Mouse (Mus musculus) bone marrow, adult 2 months (tissue): ENCODE data around the gene Cep83. TPM values are rescaled to one million over a fixed set of nuclear protein-coding genes. Genes with fewer than 3 reads are reported as not detected.
"Not testable (repeated sequence)": the region's sequence is repeated elsewhere in the genome, so short reads cannot be mapped to it uniquely, and the experiment has no call there.

Experiments used
- H3K27ac ChIP-seq: fragments of 200-500 bp; 2 replicates; pipeline ENCODE4 v1.5.1; 2012; ENCODE audit warnings: low read depth, mild to moderate bottlenecking, control low read depth, inconsistent platforms, low read length; ENCODE audit not compliant: control insufficient read depth, poor library complexity, insufficient read depth
- H3K4me1 ChIP-seq: fragments of 200-500 bp; 2 replicates; pipeline ENCODE4 v1.6.1; 2011; ENCODE audit warnings: low read length; ENCODE audit not compliant: control insufficient read depth, insufficient read depth
- H3K4me3 ChIP-seq: fragments of 200-500 bp; replicated peaks from 2 replicates; pipeline ENCODE3; 2011; ENCODE audit warnings: mild to moderate bottlenecking, low read depth, low read length, control low read depth; ENCODE audit not compliant: control insufficient read depth
- CTCF ChIP-seq: fragments of 200-500 bp; IDR thresholded peaks from 2 replicates; pipeline ENCODE4 v1.5.1; 2011; ENCODE audit warnings: low read length, control low read depth; ENCODE audit not compliant: control insufficient read depth, insufficient read depth
- POLR2A ChIP-seq: fragments of 200-500 bp; IDR thresholded peaks from 2 replicates; pipeline ENCODE4 v1.6.1; 2011; ENCODE audit warnings: low read depth, mild to moderate bottlenecking, control low read depth, low read length, borderline replicate concordance; ENCODE audit not compliant: control insufficient read depth
- WGBS: fragments of 180-500 bp; shearing (Covaris S2); methylation state at CpG from one replicate; pipeline ENCODE4 v1.1.7; 2018; 5-methylcytosine and 5-hydroxymethylcytosine counted together
- polyA plus RNA-seq: library from polyadenylated mRNA; stranded (reverse); fragments of >200 nt; gene quantifications from 2 replicates; pipeline ENCODE4 v1.2.4, GENCODE M21; 2011; ENCODE audit warnings: low replicate concordance; ENCODE audit not compliant: missing spikeins, insufficient read depth, insufficient read length

The Cep83 gene
- polyA plus RNA-seq, 1 experiment, result 15.5 TPM

DNA sequence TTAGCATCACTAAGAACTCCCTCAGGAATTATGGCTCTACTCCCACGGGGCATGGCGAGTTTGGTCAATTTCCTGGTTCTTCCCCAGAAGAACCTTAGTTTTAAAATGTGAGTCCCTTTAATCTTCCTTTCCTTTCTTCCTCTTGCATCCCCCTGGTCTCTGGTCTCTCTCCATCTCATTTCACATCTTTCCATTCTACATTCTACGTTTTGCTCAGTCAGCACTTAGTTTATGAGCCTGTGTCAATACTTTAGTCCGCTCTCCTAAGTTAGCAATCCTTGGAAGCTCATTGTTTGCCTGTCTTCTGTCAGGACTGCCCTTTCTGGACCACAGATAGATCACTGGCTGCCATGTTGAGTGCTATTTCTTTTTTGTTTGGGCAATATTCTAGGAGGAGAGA, 3.7 kb downstream of the Cep83 start:
- peaks cover 1% of the 10 kb centered on the region; the same call in 1 of the 2 replicates for H3K4me1 ChIP-seq
- WGBS, result 88% methylated on average over 4 of the region's 4 CpGs
- TF ChIP-seq CTCF, result no peak
- no peak for TF ChIP-seq POLR2A
- H3K4me3 ChIP-seq, result no peak overlapping the region
- no peak overlapping the region for H3K27ac ChIP-seq

DNA sequence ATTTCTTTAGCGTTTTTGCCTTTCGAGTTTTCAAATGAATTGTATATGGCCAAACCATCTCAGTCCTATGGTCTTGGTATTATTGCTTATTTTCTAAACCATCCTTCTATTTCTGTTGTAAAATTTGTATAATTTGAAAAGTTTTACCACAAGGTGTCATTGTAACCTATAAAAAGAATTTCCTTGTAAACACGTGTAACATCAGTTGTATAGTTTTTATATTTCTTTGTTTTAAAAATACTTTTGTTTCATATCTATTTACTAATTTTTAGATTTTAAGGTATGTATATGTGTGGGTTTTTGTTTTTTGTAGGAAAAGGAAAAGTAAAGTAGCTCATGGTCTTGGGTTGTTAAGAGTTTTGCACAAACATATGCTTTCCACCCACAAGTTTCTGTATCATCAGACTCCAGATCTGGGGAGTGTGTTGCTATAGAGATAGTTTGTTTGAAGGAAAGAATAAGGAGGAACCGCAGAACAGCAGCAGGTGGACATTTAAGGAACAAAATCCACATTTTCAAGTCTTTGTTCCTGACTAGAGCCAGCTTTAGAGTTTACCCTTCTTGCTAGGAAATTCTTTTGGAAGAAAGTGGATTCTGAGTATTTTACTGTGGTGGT, 17.3 kb downstream of the Cep83 start:
- no peak for TF ChIP-seq POLR2A
- no peak for TF ChIP-seq CTCF
- Histone ChIP-seq H3K27ac (no peak overlapping the region), H3K4me3 (no peak overlapping the region), H3K4me1 (peaks cover 3% of the 10 kb centered on the region; the same call in 1 of the 2 replicates)
- 43% methylated on average over 4 of the region's 4 CpGs for WGBS

DNA sequence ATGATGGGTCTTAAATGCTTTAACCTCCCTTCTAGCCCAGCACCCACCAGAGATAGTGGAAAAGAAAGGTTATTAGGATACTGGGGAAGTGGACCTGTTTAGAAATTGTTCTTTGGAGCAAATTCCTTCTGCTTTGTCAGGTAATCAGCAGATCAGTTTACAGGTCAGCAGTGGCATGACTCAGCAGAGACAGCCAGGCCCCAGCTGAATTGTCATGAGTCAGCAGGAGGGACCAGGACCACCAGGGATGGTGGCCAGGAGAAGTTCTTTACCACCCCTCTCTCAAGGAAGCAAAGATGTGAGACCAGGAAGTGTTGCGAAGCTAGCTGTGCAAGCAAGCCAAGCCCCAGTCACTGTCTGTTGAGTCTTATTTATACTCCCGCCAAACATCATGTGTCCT, 18.2 kb downstream of the Cep83 start:
- 74% methylated on average over 2 of the region's 2 CpGs for WGBS
- H3K27ac ChIP-seq, result no peak overlapping the region
- no peak overlapping the region for H3K4me3 ChIP-seq
- peaks cover 3% of the 10 kb centered on the region; the same call in 1 of the 2 replicates for H3K4me1 ChIP-seq
- TF ChIP-seq POLR2A (no peak), CTCF (no peak)

DNA sequence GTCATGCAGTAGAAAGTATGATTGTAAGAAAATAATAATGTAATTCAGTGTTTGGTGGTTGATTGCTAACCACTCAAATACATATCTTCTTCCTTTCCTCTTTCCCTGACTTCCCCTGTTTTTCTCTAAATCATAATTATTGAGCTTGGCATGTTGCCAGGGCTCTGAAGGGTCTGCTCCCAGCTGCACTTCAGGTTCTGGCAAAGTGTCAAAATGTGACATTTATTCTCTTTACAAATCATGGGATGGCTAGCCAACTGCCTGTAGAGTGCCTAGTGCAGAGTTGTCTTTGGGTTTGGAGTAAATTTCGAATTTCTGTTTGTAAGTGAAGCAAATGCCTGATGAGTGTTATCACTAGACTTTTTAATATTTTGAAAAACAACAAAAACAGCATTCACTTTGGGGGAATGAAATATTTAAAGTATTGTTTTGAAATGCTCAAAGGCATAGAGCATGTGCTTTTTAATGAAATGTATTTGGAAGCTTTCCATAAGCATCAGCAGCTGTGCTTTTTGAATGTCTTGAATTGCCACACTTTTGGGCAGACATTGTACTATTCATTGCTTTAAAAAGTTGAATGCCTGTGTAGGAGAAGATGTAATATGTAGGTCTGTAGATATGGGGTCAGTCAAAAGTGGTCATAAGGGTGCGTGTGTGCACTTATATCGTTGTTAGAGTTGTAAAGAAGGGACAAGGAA, 21.3 kb downstream of the Cep83 start:
- no peak for TF ChIP-seq CTCF
- no peak for TF ChIP-seq POLR2A
- WGBS, result 78% methylated on average over 3 of the region's 3 CpGs

DNA sequence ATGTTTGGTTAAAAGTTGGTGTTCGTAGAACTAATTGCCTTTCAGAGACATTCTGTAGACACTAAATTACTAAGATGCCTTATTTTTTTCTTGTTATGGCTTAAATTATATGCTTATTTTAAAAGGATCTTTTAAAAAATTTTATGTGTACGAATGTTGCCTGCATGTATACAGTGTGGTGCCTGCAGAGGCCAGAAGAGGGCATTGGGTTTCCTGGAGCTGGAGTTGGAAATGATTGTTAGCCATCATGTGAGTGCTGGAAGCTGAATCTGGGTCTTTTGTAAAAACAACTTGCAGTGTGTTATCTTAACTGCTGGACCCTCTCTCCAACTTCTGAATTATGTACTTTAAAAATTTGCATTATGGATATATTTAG, 21.9 kb downstream of the Cep83 start:
- 91% methylated on average over 2 of the region's 2 CpGs for WGBS
- H3K4me3 ChIP-seq, result no peak overlapping the region
- H3K27ac ChIP-seq, result no peak overlapping the region
- H3K4me1 ChIP-seq, result peaks cover 3% of the 10 kb centered on the region; the same call in 1 of the 2 replicates
- no peak for TF ChIP-seq POLR2A
- TF ChIP-seq CTCF, result no peak

More for the DNA sequence above, 21.3 kb downstream of the Cep83 start:
- peaks cover 3% of the 10 kb centered on the region; the same call in 1 of the 2 replicates for H3K4me1 ChIP-seq
- no peak overlapping the region for H3K27ac ChIP-seq
- no peak overlapping the region for H3K4me3 ChIP-seq

DNA sequence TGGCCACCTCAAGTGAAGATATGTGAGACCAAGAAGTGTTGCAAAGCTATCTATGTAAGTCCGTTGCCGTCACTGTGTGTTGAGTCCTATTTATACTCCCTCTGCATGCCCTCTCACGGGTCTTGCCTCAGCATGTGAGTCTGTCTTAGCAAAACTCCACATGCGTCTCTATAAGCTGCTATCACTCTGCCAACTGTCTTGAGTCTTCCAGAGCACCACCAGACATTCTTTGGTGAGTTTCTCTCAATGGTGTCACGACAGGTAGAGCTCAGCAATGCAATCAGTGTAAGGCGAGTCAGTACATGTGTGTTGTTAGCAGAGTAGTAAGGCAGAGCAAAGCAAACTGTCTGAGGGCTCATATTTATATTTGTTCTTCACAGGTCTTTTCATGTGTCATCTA, 31.8 kb downstream of the Cep83 start:
- WGBS, result 88% methylated on average over 6 of the region's 6 CpGs
- no peaks in the 10 kb centered on the region for H3K4me1 ChIP-seq
- no peak overlapping the region for H3K4me3 ChIP-seq
- TF ChIP-seq CTCF (no peak), POLR2A (no peak)
- no peak overlapping the region for H3K27ac ChIP-seq

DNA sequence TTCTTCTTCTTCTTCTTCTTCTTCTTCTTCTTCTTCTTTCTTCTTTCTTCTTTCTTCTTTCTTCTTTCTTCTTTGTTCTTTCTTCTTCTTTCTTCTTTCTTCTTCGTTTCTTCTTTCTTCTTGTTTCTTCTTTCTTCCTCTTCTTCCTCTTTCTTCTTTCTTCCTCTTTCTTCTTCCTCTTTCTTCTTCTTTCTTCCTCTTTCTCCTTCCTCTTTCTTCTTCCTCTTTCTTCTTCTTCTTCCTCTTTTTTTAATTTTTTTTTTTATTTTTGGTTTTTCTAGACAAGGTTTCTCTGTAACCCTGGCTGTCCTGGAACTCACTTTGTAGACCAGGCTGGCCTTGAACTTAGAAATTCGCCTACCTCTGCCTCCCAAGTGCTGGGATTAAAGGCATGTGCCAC, 39.6 kb downstream of the Cep83 start:
- H3K27ac ChIP-seq, result not testable (repeated sequence)
- 27% methylated on average over 2 of the region's 2 CpGs for WGBS

DNA sequence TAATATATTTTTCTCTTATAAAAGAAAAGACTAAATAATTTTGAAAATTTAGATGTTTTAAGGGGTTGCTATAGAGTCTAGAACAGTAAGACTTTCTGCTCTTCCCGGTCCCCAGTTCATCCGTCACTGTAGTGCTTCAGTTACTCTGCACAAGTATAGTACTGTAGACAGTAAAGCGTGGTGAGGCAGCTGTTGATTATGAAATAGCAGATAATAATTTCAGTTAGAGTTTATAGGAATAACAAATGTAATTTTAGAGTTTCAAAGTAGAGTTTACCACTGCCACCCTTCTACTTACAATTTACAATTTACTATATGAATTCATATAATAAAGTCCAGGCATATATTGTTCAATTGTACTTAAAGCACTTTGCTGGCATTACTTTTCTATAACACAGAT, 42.0 kb downstream of the Cep83 start:
- no peak overlapping the region for H3K27ac ChIP-seq
- no peak for TF ChIP-seq POLR2A
- TF ChIP-seq CTCF, result no peak
- WGBS, result 72% methylated on average over 3 of the region's 3 CpGs

More for the DNA sequence above, 39.6 kb downstream of the Cep83 start:
- not testable (repeated sequence) for H3K4me3 ChIP-seq, H3K4me1 ChIP-seq

More for the DNA sequence above, 42.0 kb downstream of the Cep83 start:
- H3K4me1 ChIP-seq, result no peaks in the 10 kb centered on the region; the same call in 1 of the 2 replicates
- no peak overlapping the region for H3K4me3 ChIP-seq
